Mouse (Mus musculus) CH12F3 (cell line): ENCODE measurements around the gene Wnt7a.

Experiments
- in situ Hi-C: fragments of 300-500 bp; cut with MboI; formaldehyde crosslinking; loops from 2 replicates; pipeline ENCODE4 v1.14.3; 2020; ENCODE audit warnings: low sequenced_read_pairs

Wnt7a gene

GRCm38 (mm10) chr6:91410961-91411368 is at the start of gene Wnt7a:
TSS of gene Wnt7a (minus strand) at chr6:91411363.
- in situ Hi-C loops: no loop called here

GRCm38 (mm10) chr6:91459471-91459870 is 48.3 kb upstream of the Wnt7a start:
- in situ Hi-C loops: no loop called here

- in situ Hi-C loops: no loop called here
These were observed 43.4 kb upstream of the Wnt7a start for GRCm38 (mm10) chr6:91454546-91454945.

GRCm38 (mm10) chr6:91452056-91452455 is 40.9 kb upstream of the Wnt7a start:
- in situ Hi-C loops: no loop called here

GRCm38 (mm10) chr6:91449472-91450225 is 38.5 kb upstream of the Wnt7a start:
- in situ Hi-C loops: no loop called here

- in situ Hi-C loops: no loop called here
These were observed 34.2 kb upstream of the Wnt7a start for GRCm38 (mm10) chr6:91445316-91445715.

- in situ Hi-C loops: no loop called here
These were observed 30.0 kb upstream of the Wnt7a start for GRCm38 (mm10) chr6:91441145-91441662.

- in situ Hi-C loops: no loop called here
These were observed 29.4 kb upstream of the Wnt7a start for GRCm38 (mm10) chr6:91440474-91441144.

GRCm38 (mm10) chr6:91424151-91424550 is 13.0 kb upstream of the Wnt7a start:
- in situ Hi-C loops: no loop called here

- in situ Hi-C loops: no loop called here
These were observed 10.5 kb upstream of the Wnt7a start for GRCm38 (mm10) chr6:91421629-91422028.

- in situ Hi-C loops: loop anchor here (5.0 kb wide), 1 partner anchor 130 kb away; no protein-coding TSS in a partner anchor
These were observed 6.2 kb upstream of the Wnt7a start for GRCm38 (mm10) chr6:91417291-91417845.

GRCm38 (mm10) chr6:91416146-91416545 is 5.0 kb upstream of the Wnt7a start:
- in situ Hi-C loops: loop anchor here (5.0 kb wide), 1 partner anchor 129 kb away; no protein-coding TSS in a partner anchor

- in situ Hi-C loops: loop anchor here (5.0 kb wide), 1 partner anchor 128 kb away; no protein-coding TSS in a partner anchor
These were observed 3.7 kb upstream of the Wnt7a start for GRCm38 (mm10) chr6:91414890-91415289.

- in situ Hi-C loops: no loop called here
These were observed 312 bp upstream of the Wnt7a start for GRCm38 (mm10) chr6:91411369-91411981.

GRCm38 (mm10) chr6:91410168-91410780 is 889 bp downstream of the Wnt7a start:
- in situ Hi-C loops: no loop called here

GRCm38 (mm10) chr6:91409448-91410167 is 1.6 kb downstream of the Wnt7a start:
- in situ Hi-C loops: no loop called here

- in situ Hi-C loops: no loop called here
These were observed 2.5 kb downstream of the Wnt7a start for GRCm38 (mm10) chr6:91408616-91409015.

GRCm38 (mm10) chr6:91401591-91401990 is 9.6 kb downstream of the Wnt7a start:
- in situ Hi-C loops: no loop called here

GRCm38 (mm10) chr6:91400514-91400913 is 10.6 kb downstream of the Wnt7a start:
- in situ Hi-C loops: no loop called here
